Mouse (Mus musculus): ENCODE data around the gene Tcf7l2. TPM values are rescaled to one million over a fixed set of nuclear protein-coding genes. Genes with fewer than 3 reads are reported as not detected.

Gene Tcf7l2
- total RNA-seq, 1 experiment from 2014 or later = 15.3 TPM

GRCm38 (mm10) chr19:55720409-55721092 is 21.1 kb upstream of the Tcf7l2 start:
- no peak for ATAC-seq (replicated peaks; ENCODE audit: insufficient number of reproducible peaks, low FRiP score, low TSS enrichment, poor library complexity, severe bottlenecking)

- ATAC-seq (replicated peaks; ENCODE audit: insufficient number of reproducible peaks, low FRiP score, low TSS enrichment, poor library complexity, severe bottlenecking) = no peak
Observed at GRCm38 (mm10) chr19:55722376-55722775, 19.2 kb upstream of the Tcf7l2 start.

GRCm38 (mm10) chr19:55729376-55729775 is 12.2 kb upstream of the Tcf7l2 start:
- ATAC-seq (replicated peaks; ENCODE audit: insufficient number of reproducible peaks, low FRiP score, low TSS enrichment, poor library complexity, severe bottlenecking) = no peak

- no peak for ATAC-seq (replicated peaks; ENCODE audit: insufficient number of reproducible peaks, low FRiP score, low TSS enrichment, poor library complexity, severe bottlenecking)
Observed at GRCm38 (mm10) chr19:55732499-55732898, 9.1 kb upstream of the Tcf7l2 start.

DNA sequence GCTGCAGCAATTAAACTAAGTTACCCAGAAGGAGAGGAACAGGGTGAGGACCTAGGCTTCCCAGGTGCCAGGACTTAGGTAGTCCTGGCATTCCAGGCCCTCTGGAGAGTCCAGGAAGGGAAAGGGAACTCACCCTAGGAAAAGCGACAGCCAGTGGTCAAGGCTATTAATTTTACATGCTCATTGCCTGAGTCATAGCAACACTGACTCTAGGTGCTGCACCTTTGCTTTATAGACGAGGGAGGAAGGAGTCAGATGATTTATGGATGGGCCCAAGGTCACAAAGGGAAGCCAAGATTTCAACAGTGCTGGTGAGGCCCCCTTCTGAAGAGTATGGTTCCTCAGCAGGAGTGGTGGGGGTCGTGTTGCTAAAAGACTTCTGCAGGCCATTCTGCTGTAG is 8.6 kb upstream of the Tcf7l2 start:
- no peak for ATAC-seq (replicated peaks; ENCODE audit: insufficient number of reproducible peaks, low FRiP score, low TSS enrichment, poor library complexity, severe bottlenecking)

DNA sequence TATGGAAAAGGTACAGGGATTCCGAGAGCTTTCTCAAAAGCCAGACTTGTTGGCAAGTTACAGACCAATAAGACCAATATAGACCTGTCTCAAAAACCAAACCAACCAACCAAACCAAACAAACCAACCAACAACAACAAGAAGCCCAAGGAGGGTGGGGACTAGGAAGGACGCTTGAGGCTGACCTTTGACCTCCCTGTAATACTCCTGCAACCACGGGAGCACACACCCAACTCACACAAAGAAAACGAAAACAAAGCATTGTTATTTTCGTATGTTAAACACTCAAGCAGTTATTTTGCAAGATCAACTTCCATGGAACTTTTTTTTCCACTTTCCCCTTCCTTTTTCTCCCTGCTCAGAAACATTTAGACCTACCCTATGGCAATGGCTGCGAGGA is 5.6 kb upstream of the Tcf7l2 start:
- ATAC-seq (replicated peaks; ENCODE audit: insufficient number of reproducible peaks, low FRiP score, low TSS enrichment, poor library complexity, severe bottlenecking) = no peak

DNA sequence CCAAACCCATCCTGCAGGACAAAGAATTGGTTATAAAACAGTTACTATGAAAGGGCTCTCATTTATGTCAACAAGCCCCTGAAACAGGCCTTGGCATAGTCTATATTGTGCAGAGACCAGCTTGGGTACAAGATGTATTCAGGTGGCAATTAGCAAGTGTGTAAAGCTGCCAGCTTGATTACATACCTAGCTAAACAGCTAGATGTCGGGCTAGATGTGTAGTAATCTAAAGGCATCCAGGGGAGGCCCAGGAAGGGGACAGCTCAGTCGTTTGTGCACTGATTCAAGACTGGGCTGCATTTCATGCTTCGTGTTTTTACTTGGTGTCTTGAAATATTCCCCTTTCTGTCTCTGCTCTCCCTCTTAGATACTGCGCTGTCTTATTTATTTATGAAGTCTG is 1.9 kb upstream of the Tcf7l2 start:
- ATAC-seq (replicated peaks; ENCODE audit: insufficient number of reproducible peaks, low FRiP score, low TSS enrichment, poor library complexity, severe bottlenecking) = no peak

- peak; percentile 29 for ATAC-seq (replicated peaks; ENCODE audit: insufficient number of reproducible peaks, low FRiP score, low TSS enrichment, poor library complexity, severe bottlenecking)
Observed at GRCm38 (mm10) chr19:55740753-55741438, 724 bp upstream of the Tcf7l2 start.

DNA sequence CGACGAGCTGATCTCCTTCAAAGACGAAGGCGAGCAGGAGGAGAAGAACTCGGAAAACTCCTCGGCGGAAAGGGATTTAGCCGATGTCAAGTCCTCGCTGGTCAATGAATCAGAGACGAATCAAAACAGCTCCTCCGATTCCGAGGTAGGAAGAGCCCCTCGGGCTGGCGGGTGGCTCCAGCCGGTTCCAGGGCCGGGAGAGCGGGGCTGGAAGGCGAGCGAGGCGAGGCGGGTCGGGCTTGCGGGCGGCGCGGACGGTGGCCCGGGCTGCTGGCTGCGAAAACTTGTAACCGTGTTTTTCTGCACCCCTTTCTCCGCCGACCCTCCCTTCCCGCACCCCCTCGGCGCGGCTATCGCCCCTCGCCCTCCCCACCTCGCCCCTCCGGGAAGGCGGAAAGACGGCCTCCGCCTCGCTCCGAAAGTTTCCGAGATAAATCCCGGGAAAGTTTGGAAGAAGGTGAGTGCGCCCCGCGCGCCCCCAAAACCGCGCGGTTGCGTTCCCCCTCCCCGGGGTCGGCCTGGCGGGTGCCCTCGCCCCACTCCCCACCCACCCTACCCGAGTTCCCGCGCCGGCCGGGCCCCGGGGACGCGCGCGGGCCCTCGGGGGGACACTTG is 873 bp downstream of the Tcf7l2 start:
- ATAC-seq (replicated peaks; ENCODE audit: insufficient number of reproducible peaks, low FRiP score, low TSS enrichment, poor library complexity, severe bottlenecking) = no peak

- no peak for ATAC-seq (replicated peaks; ENCODE audit: insufficient number of reproducible peaks, low FRiP score, low TSS enrichment, poor library complexity, severe bottlenecking)
Observed at GRCm38 (mm10) chr19:55743001-55743556, 1.5 kb downstream of the Tcf7l2 start.

DNA sequence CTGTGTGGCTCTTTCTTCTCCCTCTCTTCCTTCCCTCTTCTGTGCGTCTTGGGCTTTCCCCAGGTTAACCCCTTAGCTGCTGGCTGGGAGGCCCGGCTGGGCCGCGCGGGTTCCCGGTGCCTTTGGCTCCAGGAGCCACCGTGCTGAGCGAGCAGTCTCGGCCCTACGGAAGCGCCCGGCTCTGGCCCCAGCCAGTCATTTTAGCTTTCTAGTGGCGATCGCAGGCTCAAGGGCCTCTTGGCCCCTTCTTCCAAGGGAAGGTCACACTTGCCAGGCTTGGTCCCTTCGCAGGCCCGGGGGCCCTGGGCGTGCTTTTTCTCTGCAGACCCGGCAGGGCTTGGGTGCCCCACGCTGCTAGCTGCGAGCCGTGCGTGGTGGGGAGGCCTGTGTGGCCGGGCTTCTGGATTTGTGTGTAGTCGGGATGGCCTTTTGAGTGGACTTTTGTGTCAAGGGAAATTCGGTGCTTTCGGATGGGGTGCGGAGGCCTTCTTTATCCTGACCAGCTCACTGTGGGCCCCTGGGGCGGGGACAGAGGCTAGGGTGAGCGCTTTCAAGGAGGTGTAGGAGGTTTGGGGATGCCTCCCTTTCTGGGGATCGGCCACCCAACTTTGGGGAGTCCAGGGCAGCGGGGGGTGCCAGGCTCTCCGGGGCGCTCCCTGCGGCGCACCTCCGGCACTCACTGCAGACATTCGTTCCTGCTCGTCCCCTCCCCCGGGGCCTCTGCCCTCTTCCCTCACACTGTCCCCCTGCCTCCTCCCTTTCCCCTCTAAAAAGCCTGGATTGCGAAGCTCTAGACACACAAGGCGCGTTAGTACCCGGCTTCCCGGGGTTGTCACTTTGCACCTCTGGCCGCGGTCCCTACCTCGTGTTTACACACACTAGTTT is 2.2 kb downstream of the Tcf7l2 start:
- ATAC-seq (replicated peaks; ENCODE audit: insufficient number of reproducible peaks, low FRiP score, low TSS enrichment, poor library complexity, severe bottlenecking) = no peak

DNA sequence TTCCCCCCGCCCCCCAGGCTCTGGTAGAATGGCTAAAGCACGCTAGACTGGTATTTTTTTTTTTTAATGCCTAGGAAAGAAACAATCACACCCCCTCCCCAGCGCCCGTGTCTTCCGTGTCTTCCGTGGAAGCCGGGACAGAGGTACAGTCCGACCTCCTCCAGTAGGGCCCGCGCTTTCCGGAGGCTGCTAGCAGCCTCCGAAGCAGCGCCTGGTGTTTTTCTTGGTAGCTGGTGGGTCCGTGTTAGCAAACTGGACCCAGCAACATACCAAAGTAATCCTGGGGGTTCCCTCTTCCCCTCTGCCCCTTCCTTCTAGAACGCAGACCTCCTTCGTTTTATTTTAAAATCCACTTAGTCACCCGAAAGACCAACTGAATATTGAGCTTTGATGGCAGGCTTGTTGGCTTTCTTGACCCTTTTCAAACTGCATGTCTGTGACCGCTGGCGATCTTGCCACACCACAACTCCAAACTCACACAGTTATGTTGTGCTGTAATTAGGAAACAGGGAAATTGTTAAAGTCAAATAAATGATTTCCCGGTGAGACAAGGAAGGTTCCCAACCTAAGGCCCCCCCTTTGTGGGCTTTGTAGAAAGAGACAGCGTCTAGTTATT is 3.1 kb downstream of the Tcf7l2 start:
- ATAC-seq (replicated peaks; ENCODE audit: insufficient number of reproducible peaks, low FRiP score, low TSS enrichment, poor library complexity, severe bottlenecking) = no peak

GRCm38 (mm10) chr19:55745192-55745578 is 3.6 kb downstream of the Tcf7l2 start:
- ATAC-seq (replicated peaks; ENCODE audit: insufficient number of reproducible peaks, low FRiP score, low TSS enrichment, poor library complexity, severe bottlenecking) = no peak

DNA sequence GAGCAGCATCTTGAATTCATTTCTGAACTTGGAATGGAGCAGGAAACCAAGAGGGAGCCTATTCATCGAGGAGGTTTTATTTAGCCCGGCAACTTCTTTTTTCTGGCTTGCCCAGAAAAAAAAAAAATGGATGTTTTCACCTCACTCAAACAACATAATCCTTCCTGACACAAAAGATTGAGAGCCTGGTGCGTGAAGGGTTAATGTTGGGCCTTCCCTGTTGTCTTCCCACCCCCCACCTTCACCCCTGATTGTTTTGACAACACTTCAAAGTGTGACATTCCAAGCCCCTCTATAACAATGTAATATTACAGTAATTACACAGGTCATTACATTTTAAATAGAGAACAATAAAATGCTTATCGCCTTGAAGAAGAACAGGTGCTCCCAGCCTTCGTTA is 4.6 kb downstream of the Tcf7l2 start:
- ATAC-seq (replicated peaks; ENCODE audit: insufficient number of reproducible peaks, low FRiP score, low TSS enrichment, poor library complexity, severe bottlenecking) = no peak

GRCm38 (mm10) chr19:55747237-55747925 is 5.8 kb downstream of the Tcf7l2 start:
- ATAC-seq (replicated peaks; ENCODE audit: insufficient number of reproducible peaks, low FRiP score, low TSS enrichment, poor library complexity, severe bottlenecking) = no peak

GRCm38 (mm10) chr19:55747926-55748291 is 6.3 kb downstream of the Tcf7l2 start:
- ATAC-seq (replicated peaks; ENCODE audit: insufficient number of reproducible peaks, low FRiP score, low TSS enrichment, poor library complexity, severe bottlenecking) = no peak

DNA sequence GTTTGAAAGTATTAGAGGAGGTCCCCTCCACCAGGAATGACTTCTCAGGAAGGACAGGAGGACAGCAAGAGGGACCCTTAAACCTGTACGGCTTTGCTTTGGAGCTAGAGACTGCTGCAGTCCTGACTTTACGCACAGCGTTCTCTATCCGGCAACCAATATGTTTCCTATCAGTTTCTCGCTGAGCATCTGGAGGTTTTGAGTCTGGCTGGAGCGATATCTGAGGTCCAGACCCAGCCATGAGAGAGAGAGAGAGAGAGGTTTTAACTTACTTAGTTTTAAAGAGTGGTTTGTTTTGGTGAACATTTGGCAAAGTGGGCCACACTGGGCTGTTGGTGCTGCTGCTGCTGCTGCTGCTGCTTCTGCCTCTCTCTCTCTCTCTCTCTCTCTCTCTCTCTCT is 7.2 kb downstream of the Tcf7l2 start:
- no peak for ATAC-seq (replicated peaks; ENCODE audit: insufficient number of reproducible peaks, low FRiP score, low TSS enrichment, poor library complexity, severe bottlenecking)

GRCm38 (mm10) chr19:55749532-55749931 is 7.9 kb downstream of the Tcf7l2 start:
- no peak for ATAC-seq (replicated peaks; ENCODE audit: insufficient number of reproducible peaks, low FRiP score, low TSS enrichment, poor library complexity, severe bottlenecking)
